Mouse (Mus musculus): ENCODE measurements around the gene Cic. TPM values are rescaled to one million over a fixed set of nuclear protein-coding genes. Genes with fewer than 3 reads are reported as not detected.
A peak's percentile ranks its signal among the peaks of the same experiment; 100 is the strongest.

The Cic gene
- total RNA-seq (2021) = 100 to 1,000 TPM; 211 to 223 TPM

DNA sequence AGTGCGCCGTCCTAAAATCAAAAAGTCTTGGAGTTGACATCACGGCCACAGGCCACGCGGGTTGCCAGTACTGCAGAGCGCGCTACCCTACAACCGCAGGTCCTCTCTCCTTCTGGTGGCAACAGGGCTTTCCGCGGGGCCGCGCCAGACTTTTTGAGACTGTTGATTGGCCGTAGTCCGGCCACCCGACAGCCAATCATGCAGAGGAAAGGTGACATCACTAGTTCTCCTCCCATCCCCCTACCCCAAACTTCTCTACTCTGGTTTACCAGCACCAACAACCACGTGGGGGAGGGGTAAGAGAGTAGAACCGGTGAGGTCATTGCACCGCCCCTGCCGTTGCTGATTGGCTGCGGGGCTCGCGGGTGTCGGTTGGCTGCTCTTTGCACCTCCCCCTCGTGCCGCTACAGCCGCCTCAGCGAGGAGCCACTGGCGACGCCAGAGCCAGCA, at the start of gene Cic:
Gene Cic, plus strand, starts transcription at position 404 of the 450 bp plus-strand sequence.
- intact Hi-C loops (cut with DNase I) = no loop called here
- peak; percentile 100 for DNase-seq (ENCODE audit: low spot score in 2 of 2)

DNA sequence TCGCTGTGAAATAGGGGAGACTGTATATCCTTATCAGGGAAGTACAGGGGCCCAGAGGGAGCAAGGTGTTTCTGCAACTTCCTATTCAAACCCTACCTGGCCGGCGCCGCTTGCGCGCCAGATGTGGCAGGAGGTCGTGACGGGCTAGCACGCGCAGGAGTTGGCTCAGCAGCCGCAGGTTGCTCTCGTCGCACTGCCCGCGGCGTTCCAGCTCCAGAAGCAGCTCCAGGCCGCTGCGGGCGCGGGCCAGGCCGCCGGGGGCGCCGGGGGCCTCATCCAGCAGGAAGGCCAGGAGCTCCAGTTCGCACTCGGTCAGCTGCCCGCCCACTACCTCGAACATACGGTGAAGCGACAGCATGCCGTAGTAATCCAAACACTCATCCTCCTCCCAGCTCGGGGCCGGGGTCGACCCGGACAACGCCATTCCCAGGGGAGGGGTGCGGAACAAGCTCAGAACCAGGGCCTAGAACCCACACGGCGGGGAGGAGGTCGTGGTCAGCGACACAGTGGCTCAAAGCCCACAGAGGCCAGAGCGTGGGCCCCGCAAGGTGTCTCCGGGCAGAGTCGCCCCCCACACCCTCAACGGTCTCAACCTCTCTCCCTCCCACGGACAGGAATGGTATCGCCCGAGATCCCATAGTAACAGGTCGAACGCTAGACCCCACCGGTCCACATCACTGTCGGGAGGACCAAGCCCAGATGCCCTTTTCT, 48.6 kb upstream of the Cic start:
- intact Hi-C loops (cut with DNase I) = loop anchor here (2.0 kb wide), 1 partner anchor 30 kb away; no protein-coding TSS in a partner anchor
- peak; percentile 42 to 47 for DNase-seq (ENCODE audit: low spot score in 2 of 2)

DNA sequence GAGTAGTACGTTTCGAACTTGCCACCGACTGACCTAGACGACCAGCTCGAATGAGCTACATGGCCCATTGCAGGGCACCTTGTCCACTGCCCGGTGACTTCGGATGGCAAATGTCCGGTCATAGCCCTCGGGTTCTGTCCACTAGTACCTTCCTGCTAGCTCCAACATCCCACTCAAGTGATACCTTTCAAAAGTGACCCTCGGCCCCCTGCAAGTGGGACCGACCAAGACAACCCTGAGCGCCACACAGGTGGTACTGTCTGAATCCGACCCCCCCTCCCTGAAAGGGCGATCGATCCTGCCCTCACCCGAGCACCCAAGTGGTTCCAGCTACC, 48.1 kb upstream of the Cic start:
- intact Hi-C loops (cut with DNase I) = loop anchor here (2.0 kb wide), 1 partner anchor 31 kb away; no protein-coding TSS in a partner anchor
- no peak for DNase-seq (ENCODE audit: low spot score in 2 of 2)

- peak; percentile 94 to 98 for DNase-seq (ENCODE audit: low spot score in 2 of 2)
- intact Hi-C loops (cut with DNase I) = loop anchor here (2.0 kb wide), 1 partner anchor 31 kb away; no protein-coding TSS in a partner anchor
Measured at GRCm38 (mm10) chr7:25219756-25220456, 47.6 kb upstream of the Cic start.

DNA sequence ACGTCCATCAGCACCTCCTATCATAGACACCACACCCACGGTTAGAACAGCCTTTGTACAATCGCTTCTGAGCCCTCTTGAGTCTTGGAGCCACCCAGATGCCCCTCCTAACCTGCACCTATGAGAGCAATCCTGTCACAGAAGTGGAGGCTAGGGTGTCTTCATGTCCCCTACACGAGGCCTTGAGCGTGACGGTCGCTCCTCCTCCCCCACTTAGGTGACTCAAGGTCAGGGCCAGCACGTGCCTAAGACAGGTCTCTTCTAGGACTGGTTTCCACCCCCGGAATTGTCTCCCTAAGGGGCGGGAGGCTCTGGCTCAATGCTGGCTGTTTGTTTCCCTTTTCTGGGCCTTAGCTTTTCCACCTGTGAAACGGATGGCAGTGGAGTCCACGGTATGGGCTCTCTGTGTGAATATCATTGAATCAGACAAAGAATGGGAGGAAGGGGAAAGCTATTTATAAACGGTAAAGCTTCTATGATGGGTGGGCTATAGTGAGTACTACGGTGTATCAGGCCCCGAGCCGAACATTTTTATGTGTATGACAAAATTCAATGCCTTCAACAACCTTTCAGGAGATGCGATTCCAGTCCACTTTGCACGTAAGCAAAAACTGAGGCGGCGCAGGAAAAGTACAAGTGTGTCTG, 46.9 kb upstream of the Cic start, which contains the start of gene Dedd2:
Gene Dedd2, minus strand, starts transcription at position 159 of the 645 bp plus-strand sequence.
- intact Hi-C loops (cut with DNase I) = no loop called here
- DNase-seq (ENCODE audit: low spot score in 2 of 2) = no peak

- DNase-seq (ENCODE audit: low spot score in 2 of 2) = peak; percentile 99
- intact Hi-C loops (cut with DNase I) = no loop called here
Measured at GRCm38 (mm10) chr7:25221102-25221883, 46.2 kb upstream of the Cic start, which contains the start of gene Zfp526. Zfp526 (plus strand) TSS chr7:25221425.

GRCm38 (mm10) chr7:25222275-25222967, 45.1 kb upstream of the Cic start:
- DNase-seq (ENCODE audit: low spot score in 2 of 2) = no peak
- intact Hi-C loops (cut with DNase I) = no loop called here

- DNase-seq (ENCODE audit: low spot score in 2 of 2) = peak in 1 of 2 experiments; percentile 72
- intact Hi-C loops (cut with DNase I) = no loop called here
Measured at GRCm38 (mm10) chr7:25227523-25228300, 39.8 kb upstream of the Cic start.

GRCm38 (mm10) chr7:25230690-25231285, 36.7 kb upstream of the Cic start:
- intact Hi-C loops (cut with DNase I) = no loop called here
- no peak for DNase-seq (ENCODE audit: low spot score in 2 of 2)

GRCm38 (mm10) chr7:25232101-25232648, 35.3 kb upstream of the Cic start:
- DNase-seq (ENCODE audit: low spot score in 2 of 2) = no peak
- intact Hi-C loops (cut with DNase I) = no loop called here

DNA sequence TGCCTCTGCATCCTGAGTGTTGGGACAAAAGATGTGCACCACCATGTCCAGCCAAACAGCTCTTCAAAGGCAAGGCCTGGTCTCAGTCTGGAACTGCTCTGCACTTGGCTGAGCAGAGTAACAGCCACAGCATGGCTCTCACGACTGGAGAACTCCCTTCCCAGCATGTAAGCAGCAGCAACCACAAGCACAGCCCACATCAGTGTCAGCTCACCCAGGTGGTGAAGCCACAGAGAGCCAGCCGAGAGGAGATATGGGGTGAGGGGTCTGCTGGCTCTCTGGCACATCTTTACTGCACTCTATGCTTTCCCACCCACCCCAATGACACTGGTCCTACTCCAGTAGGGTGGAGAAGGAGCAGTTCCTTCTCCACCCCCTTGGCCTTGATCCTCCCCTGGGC, 34.4 kb upstream of the Cic start:
- no peak for DNase-seq (ENCODE audit: low spot score in 2 of 2)
- intact Hi-C loops (cut with DNase I) = no loop called here

GRCm38 (mm10) chr7:25235526-25235925, 32.0 kb upstream of the Cic start:
- DNase-seq (ENCODE audit: low spot score in 2 of 2) = no peak
- intact Hi-C loops (cut with DNase I) = loop anchor here (5.0 kb wide), 1 partner anchor 162 kb away; the partner anchor contains the start of gene Lipe

- peak; percentile 99 for DNase-seq (ENCODE audit: low spot score in 2 of 2)
- intact Hi-C loops (cut with DNase I) = loop anchor here (1.0 to 5.0 kb wide), 2 partner anchors 41 to 160 kb away; partner anchors contain the start of gene Lipe
Measured at GRCm38 (mm10) chr7:25237249-25238014, 30.1 kb upstream of the Cic start, which contains the start of gene Gsk3a. Gsk3a (minus strand) TSS chr7:25237851.

DNA sequence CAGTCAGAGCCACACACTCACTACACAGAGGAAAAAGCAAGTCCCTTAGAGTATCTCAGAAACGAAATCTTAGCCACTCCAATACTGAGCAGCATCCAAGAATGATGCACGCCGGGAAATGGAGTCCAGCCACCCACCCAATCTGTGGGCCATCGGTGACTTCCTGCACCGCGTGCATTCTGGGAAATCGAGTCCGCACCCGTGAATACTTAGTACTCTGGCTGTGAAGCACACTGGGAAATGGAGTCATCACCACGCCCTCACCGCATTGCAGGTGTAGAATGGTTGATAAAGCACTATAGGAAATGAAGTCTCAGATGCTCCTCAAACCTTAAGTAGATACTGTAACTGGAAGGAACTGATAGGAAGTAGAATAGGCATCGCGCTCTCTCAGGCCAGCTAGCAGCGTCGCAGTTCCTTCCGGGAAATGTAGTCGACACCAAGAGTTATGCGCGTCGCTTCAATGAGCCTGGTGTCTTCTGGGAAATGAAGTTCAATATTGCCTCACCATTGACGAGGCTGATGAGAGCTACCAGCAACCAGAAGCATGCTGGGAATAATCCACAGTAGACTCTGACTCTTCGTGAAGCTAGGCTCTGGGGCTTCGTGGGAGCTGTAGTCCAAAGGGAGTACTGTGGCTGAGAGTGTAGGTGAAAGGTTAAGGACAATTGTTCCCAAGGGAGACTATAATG, 29.3 kb upstream of the Cic start:
- DNase-seq (ENCODE audit: low spot score in 2 of 2) = peak; percentile 98
- intact Hi-C loops (cut with DNase I) = loop anchor here (1.0 to 5.0 kb wide), 2 partner anchors 40 to 159 kb away; partner anchors contain the start of gene Lipe

DNA sequence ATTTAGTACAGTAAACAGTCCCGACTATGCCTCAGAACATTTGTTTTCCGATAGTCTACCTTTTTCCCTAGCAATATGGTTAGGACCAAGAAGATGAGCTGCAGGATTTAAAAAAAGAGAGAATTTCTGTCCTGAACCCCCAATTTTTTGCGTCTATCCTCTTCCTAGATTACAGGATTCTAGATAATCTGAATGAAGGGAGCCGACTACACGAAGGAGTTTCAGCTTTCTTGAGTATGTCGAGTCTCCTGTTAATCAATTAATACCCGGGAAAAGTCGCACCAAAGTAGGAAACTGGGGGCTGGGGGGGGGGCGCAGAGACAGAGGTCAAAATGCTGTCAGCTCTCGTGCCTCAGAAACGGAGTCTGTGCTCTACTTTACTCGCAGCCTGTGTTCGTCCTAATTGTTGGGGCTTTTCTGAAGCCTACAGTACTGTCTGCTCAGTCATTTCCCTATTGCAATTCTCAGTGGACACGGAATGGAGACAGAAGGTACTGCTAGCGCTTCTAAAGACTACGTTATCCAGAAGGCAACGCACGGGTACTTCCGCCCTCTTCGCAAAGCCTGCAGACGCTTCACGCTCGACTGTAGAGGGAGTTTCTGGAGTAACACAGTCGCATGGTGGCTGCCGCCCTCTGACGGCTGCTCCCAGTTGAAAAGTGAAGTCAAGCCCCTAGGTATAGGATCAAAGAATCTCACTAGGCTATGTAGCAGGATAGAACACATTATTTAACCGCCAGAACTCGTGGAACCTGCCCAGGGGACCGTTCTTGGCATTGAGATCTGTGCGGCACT, 28.5 kb upstream of the Cic start:
- intact Hi-C loops (cut with DNase I) = loop anchor here (1.0 to 5.0 kb wide), 4 partner anchors 9 to 158 kb away; partner anchors contain the start of gene Lipe
- peak; percentile 84 to 96 for DNase-seq (ENCODE audit: low spot score in 2 of 2)

Measured in left cerebral cortex, postnatal 25 days (tissue).